Mouse (Mus musculus) c-Kit-negative CD71-positive TER-119-positive erythroid progenitor cells, embryonic 14.5 days (primary cell): ENCODE data around the gene Lpin2.

ENCODE experiments used
- DNase-seq: peaks from one replicate; pipeline ENCODE4 v3.0.0-alpha.2; 2013; ENCODE audit warnings: low read depth, low spot score

Lpin2 gene

DNA sequence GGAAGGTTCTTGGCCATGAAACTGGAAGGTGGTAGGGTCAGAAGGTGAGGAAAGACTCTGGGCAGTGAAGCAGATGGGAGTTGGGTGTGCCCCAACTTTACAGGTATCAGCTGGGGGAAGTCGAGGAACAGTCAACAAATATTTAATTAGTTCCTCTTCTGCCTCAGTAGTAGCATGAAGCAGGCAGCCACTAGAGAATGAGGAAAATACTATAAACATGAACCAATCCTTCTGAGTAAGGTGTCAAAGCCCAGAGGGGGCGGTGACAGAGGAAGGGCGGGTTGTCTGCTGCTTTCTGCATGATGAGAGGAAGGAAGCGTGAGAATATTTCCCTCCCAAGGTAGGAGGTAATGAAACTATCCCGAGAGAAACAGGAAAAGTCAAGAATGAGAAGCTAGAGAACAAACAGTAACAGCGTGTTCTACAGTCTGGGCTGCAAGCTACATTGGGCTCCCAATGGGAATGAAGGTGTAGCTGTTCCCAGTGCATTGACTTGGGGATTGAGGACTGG is at the start of gene Lpin2:
Gene Lpin2, plus strand, starts transcription at position 350 of the 511 bp plus-strand sequence.
- no peak for DNase-seq

DNA sequence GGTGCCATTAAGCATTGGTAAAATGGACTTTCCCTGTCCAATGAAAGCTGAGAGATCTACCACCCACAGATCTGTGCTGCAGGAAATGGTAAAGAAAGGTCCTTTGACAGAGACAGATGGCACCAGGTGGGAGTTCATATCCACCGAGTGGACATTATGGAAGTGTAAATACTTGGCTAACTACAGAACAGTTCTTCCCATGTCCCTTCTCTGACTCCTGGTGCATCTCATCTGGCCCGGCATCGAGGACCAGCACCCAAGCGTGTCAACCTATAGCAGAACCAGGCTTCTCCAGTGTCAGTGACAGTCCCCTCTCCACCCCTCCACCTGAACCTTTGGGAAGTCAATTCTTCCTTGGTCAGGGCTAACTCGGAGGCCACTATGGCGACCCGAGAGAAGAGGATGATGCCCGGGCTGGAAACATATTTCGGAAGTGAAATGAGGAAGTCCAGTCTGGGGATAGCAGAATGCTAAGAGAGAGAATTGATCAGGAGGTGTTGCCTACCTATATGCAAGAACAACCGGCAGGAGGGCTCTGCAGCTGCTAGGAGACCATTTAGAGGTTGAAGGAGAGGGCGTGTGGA is 49.4 kb upstream of the Lpin2 start:
- DNase-seq: no peak

DNA sequence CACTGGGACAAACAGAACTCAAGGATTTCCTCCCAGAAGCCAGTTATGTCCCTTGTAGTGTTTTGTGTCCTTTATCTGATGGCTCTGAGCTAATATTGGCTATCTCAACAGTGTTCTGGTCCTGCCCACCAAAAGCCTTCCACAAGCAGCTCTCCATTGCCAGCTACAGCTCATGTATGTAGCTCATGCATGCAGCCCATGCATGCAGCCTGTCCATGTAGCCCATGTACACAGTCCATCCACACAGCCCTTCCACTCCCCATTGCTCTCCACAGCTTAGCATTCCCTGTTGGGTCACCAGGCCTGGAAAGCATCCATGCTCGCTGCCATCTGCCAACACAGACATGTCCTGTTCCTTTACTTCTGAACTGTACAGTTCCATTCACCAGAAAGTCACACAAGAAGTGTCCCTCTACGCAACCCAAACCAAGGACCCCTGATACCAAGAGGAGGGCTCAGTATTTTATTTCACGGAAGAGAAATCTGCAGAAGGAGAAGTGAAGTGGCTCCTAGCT is 47.9 kb upstream of the Lpin2 start:
- no peak for DNase-seq

DNA sequence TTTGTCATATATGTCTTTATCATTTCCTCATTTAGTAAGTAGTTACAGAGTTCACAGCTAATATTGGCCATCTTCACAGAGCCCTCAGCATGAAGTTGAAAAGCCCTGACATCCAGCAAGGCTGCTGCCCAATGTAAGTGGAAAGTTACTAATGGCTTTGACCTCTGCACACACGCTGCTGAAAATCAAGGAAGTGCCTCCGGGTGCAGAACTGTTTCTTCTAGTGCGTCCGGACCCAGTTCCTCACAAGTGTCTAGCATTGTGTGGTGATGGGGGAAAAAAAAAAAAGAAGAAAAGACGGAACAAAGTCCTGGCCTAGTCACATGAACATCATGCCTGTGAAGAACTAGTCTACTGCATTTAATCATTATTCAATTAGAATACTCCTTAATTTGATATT is 47.3 kb upstream of the Lpin2 start:
- DNase-seq: no peak

DNA sequence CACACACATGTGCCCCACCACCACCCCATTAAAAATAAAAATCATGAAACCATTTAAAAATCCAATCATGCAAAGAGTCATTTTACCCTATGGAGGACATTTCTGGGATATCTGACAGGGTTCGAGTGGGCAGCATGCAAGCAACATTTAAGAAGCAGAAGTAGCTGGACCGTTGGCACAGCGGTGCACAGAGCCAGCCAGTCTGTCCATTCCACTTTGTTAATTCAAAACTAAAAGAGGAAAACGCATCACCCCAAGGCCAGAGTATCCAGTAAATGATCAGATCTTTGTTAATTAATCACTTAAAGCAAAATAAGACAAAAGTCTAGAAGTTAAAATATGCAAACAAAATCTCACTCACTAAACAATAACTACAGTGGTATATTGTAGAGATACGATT is 46.5 kb upstream of the Lpin2 start:
- DNase-seq: no peak

DNA sequence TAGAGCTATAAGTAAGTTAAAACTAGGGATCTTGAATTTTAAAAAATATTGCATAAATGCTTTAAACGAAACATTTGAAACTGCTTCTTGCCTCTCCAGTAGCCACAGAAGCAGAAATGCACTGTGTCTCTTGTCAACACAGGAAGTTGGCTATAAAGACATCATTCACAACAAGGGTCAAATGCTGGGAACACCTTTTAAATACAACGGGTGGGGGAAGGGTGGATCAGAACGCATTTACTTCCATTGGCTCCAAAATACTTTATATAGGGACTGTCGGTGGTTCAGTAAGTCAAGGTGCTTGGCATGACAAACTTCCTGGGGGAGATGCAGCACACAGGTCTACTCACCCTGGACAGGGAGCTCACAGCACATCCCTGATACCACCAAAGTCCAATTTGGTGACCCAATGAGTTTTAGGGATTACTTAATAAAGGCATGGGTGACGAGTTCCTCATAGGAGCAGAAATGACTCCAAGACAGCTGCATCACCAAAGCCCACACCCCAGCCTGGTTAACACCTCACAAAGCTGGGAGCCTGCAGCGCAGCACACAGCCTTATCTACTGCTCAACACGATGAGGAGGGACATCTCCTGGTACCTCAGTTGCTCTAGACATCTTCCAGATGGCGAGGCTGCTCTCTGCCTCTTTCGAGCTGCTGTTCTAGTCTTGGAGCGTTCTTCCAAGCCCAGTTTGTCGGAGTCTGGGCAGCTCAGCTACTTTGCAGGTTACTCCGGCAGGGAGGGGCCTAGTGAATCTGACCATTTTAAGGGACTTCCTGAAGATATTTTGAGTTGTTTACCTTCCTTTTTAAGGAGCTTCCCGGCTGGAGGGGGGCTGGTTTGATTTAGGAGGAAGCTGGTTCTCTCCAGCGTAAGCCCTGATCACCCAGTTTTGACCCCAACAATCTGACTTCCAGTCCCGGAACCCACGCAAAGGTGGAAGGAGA is 45.7 kb upstream of the Lpin2 start:
- DNase-seq: no peak

DNA sequence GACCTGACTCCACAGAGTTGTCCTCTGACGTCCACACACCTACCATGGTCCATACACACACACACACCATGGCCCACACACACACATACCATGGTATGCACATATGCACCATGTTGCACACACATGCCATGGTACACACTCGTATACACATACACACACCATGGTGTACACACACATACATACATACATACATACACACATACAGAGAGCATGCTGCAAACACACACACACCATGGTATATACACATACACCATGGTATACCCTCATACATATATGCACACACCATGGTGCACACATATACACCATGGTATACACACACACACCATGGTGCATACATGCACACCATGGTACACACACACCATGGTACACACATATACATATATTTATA is 45.0 kb upstream of the Lpin2 start:
- no peak for DNase-seq

DNA sequence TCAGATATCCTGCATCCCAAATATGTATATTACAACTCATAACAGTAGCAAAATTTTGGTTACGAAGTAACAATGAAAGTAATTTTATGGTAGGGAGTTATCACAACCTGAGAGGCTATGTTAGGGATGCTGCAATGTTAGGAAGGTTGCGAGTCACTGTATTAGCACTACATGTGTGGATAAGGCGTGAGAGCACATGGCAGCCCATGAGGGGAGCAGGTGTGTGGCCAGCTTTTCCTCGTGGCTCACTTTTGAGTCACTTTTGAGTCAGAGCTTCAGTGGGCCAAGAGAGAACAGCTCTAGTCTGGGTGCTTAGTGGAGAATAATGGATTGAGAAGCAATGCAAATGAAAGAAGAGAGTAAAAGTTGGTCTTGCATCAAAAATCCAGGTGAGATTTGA is 40.3 kb upstream of the Lpin2 start:
- no peak for DNase-seq

DNA sequence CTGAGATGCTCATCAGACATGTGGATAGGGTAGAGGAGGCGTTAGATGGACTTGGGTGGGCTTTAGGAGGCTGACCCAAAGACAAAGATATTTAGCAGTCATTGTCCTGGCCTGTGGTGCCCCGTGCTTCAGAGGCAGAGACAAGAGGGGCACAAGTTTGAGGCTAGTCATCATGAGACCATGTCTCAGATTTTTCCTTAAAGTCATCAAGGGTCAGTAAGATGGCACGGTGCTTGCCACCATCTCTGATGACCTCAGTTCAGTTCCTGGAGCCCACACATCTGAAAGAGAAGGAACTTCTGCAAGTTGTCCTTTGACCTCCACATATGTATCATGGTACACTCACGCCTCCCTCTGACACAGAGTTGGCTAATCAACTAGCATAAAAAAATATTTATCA is 39.2 kb upstream of the Lpin2 start:
- DNase-seq: no peak

DNA sequence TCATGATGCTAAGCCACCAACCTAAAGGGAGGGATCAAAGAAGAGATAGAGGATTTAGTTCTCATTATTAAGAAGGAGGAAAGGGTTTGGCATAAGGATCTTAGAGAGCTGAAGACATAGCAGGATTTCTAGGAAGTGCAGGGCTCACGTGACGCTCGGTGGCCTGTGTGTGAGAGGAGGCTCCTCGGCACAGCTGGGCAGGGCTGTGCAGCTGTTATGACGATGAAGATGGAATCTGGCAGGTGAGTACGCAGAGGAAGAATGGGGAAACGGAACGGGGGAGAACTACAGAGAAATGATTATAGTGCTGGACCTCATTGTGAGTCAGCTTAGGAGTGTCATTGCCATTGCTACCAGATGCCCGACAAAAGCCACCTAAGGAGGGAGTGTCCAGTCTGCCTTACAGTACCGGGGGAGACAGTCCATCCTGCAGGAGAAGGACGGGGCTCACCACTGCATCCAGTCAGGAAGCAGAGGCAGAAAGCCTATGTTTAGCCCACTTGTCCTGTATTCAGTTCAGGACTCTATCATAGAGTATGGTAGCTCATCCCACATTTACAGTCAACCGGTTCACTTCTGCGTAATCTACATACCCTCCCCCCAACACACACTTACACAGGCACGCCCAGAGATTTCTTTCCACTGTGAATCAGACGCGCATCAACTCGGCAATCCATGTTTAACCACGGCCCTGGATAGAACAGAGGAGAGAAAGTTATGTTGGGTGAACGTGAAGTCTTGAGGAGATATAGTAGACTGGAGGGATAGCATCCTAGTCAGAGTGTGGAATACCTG is 37.8 kb upstream of the Lpin2 start:
- no peak for DNase-seq

DNA sequence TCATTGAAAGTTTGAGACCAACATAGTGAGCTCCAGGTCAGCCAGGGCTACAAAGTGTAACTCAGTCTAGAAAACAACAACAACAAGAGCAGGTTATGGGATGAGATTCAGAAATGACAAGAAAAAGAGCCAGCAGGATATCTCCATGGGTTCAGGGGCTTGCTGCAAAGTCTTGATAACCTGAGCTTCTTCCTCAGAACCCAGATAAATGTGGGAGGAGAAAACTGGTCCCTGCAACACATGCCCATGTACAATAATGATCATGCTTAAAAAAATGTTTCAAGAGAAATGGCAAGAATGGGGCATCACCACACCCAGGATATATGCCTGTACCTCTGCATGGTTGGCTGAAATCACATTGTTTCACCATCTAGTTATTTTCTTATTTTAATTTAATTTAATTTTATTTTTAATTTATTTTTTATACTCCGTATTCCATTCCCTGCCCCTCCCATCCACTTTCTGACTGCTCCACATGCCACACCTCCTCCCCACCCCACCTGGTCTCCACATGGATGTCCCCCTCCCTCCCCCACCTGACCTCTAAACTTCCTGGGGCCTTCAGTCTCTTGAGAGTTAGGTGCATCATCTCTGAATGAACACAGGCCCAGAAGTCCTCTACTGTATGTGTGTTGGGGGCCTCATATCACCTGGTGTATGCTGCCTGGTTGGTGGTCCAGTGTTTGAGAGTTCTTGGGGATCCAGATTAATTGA is 37.0 kb upstream of the Lpin2 start:
- DNase-seq: no peak

DNA sequence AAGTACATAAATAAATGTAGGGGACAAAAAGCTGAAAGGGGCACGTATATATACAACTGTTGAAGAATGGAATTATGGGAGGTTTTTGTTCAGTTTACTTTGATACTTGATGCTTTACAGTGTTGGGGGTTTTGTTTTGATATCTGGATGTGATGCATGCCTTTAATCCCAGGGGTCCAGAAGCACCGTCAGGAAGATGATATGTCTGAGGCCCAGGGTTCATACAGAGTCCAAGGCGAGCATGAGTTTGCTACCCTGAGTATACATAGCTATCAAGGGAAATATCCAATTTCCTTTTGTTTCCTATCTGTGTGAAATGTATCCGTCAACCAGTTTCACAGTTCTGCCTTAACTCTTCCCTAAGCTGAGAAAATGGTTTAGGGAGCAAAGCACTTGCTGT is 29.0 kb upstream of the Lpin2 start:
- DNase-seq: no peak

DNA sequence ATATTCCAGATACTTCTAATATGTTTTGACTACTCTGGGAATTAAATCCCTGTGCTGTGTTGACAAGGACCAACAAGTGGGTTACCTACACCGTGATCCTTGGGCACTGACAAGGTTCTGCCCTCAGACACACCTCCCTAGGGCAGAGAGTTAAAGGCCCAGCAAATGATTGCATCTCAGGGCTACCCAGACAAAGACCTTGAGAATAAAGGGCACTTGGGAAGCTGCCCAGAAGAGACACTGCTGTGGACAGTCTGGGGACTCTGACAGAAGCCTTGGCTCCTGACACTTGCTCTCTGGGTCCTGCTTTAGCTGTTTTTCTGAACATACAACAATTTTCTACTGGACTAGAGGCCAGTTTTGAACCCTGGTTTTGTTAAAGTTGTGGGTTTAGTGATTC is 27.1 kb upstream of the Lpin2 start:
- no peak for DNase-seq

DNA sequence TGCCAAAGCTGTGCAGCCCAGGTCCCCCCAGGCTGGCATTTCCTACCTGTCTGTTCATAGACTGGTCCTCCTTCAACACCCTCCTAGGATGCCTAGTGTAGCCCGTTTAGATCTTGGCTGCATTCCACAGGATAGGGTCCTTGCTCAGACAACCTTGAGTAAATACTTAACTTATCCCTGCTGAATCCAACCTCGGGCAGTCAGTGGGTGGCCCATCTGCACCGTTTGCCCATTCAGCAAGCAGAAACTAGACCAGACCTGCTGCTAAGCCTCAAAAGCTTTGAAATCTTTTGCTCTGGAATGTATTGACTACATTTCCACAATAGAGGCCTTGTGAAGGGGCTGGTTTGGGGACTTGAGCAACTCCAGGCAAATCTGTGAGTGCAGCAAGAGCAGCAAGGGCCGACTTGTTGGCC is 23.2 kb upstream of the Lpin2 start:
- no peak for DNase-seq

DNA sequence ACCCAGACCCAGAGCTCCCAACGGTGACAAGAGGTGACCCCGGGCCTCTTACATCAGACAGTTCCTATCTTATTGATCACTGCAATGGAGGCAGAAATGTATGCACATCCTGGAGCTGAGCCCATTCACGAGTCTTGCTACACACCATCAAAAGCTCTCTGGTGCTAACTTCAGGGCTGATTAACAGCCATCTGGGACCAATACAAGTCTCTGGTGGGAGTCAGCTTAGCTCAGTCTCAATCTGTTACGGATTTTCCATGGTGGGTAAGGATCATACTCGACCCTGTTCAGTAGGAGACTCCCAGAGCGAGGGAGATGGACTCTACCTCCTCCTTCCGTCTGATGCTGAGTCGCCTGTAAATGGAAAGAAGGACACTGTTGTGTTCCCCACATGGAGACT is 22.6 kb upstream of the Lpin2 start:
- DNase-seq: no peak

DNA sequence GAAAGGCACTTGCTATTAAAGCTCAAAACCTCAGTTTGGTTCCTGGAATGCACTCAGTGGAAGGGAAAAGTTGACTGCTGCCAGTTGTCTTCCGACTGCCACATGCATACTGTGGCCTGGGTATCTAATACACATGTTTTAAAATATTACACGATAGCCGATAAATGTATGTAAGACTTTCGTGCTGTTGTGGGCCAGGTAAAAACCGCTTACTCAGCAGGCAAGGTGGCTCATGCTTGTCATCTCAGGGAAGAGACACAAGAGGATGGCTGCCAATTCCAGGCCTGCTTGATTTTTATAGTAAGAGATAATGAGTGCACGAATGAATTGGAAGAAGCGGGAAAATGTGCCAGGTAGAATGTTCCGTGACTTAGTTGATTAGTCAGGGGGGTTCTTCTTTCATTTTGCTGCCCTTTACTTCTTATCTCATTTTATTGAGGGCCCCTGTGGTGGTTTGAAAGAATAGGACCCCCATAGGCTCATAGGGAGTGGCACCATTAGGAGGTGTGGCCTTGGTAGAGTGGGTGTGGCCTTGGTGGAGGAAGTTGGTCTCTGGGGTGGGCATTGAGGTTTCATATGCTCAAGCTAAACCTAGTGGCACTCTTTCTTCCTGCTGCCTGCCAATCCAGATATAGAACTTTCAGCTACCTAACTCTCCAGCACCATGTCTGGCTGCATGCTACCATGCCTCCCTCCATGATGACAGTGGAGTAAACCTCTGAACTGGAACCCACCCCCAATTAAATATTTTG is 21.9 kb upstream of the Lpin2 start:
- DNase-seq: no peak

DNA sequence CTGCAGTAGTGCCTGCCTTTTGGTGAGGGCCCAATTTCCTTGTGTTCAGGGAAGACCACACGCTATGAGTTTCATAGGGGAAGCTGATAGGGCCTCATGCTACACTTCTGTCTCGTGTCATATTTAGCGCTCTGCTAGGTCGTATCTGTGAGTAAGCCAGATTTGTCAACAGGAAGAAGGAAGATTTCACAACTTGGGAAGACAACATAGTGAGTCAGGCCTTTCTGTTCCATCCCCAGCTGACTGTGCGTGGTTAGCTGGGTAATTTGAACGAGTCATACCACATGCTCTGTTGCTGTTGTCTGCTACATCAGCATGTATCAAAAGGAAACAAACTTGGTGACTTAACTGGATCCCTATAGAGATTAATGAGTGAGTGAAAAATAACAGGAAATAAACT is 17.4 kb upstream of the Lpin2 start:
- DNase-seq: no peak

DNA sequence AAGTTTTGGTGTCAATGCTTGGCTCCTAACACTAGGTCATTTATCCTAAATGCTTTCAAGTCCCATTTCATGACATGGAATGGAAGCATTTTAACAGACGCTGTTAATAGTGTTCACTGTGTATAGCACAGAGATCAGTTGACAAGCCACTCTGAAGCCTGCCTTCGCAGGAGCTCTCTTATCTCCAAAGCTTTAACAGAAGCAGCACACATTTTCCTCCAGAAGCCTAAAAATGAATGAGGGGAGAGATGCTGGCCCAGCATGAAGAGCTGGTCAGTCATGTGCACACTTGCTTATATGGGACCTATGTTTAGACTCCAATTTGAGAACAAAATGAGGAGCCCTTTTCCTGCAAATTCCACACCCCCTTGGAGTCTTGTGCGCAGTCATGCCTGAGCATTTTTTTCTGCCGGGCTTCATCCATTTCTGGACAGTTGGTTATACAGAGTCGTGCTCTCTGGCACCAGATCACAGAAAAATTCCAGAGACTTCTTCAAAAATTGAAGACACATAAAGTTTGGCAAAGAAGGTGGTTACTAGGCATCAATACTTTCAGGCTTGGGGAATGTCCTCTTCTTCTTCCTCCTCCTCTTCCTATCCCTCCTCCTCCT is 14.1 kb upstream of the Lpin2 start:
- no peak for DNase-seq

DNA sequence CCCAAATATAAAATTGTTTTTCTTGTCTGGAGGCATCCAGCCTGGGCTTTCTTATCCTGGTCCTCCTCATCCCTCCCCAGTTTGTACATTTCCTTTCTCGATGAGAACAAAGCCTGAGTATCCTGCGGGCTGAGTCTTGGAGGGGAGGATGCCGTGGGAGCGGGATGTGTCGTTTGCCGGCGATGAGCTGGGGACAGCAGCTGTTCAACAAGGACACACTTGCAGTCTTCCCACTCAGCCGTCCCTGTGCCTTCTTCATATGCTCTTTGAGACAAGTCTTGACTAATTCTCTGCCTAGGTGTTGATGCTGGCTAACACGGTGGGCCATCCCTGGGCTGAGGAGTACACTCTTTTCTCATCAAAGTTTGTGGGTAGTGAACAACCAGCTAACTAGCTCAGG is 13.5 kb upstream of the Lpin2 start:
- no peak for DNase-seq

DNA sequence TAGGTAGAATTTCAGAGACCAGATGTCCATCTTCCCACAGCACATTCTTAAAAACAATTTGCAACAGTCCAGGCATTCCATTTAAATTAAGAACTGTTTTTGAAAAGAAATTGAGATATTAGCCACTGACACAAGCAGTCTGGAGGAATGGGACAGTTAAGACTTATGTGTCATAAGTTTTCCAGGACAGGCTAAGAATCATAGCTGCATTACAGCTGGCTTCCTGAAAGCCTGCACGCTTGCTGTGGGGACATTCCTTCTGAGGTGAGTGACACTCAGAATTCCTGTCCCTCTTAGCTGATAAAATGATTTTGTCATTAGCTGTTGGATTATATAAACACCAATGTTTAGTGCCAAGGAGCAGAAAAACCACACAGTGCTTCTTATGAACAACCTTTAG is 12.7 kb upstream of the Lpin2 start:
- no peak for DNase-seq
